Mouse (Mus musculus): ENCODE results near the gene Cbx7. TPM values are rescaled to one million over a fixed set of nuclear protein-coding genes. Genes with fewer than 3 reads are reported as not detected.
A peak's percentile ranks its signal among the peaks of the same experiment; 100 is the strongest.
"Not testable (repeated sequence)": the region's sequence is repeated elsewhere in the genome, so short reads cannot be mapped to it uniquely, and the experiment has no call there.

Cbx7 gene
- polyA plus RNA-seq, 1 experiment from 2014 or later: 1.1 TPM

DNA sequence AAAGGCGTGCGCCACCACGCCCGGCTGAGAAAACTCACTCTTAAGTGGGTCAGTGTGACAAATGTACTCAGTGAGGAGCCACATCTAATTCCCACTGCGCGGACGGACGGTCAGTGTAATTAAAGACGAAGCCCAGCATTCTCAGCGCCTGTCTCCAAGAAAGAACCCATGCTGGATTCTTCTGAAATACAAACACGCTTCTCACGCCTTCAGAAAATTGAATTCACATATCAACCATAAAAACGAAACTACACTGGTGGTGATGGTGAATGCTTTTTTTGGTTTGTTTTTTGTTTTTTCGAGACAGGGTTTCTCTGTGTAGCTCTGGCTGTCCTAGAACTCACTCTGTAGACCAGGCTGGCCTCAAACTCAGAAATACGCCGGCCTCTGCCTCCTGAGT is 31.0 kb downstream of the Cbx7 start:
- WGBS (ENCODE audit: insufficient replicate concordance): 81% methylated on average over 16 of the region's 16 CpGs
- no peak for ATAC-seq (replicated peaks; ENCODE audit: insufficient number of reproducible peaks, low FRiP score, low TSS enrichment)
- Histone ChIP-seq H3K27me3 (ENCODE audit: control insufficient read depth, insufficient read depth, low read length) (peaks cover 14% of the 10 kb centered on the region), H3K4me1 (ENCODE audit: control insufficient read depth, insufficient read depth, low read length) (no peaks in the 10 kb centered on the region), H3K9ac (ENCODE audit: low read depth, low read length) (no peak overlapping the region), H3K4me2 (no peak overlapping the region), H3K9me3 (replicated peaks; ENCODE audit: control insufficient read depth, low read length) (no peaks in the 10 kb centered on the region), H3K4me3 (ENCODE audit: low read depth, low read length) (no peak overlapping the region), H3K27ac (ENCODE audit: low read depth, low read length) (no peak overlapping the region), H3K36me3 (ENCODE audit: control insufficient read depth, insufficient read depth, low read length) (no peaks in the 10 kb centered on the region)

DNA sequence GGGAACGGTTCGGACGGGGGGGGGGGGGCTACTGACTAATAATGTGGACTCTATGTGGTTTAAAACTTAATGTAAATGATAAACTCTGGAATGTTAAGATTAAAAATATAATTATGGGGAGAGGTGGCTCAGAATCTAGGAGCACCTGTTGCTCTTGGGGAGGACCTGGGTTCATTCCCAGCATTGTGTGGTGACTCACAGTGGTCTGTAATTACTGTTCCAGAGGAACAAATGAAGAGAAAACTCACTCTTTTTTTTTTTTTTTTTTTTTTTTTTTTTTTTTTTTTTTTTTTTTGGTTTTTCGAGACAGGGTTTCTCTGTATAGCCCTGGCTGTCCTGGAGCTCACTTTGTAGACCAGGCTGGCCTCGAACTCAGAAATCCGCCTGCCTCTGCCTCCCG is 31.4 kb downstream of the Cbx7 start:
- not testable (repeated sequence) for H3K9ac ChIP-seq (ENCODE audit: low read depth, low read length); H3K4me2 ChIP-seq; H3K27ac ChIP-seq (ENCODE audit: low read depth, low read length); H3K4me1 ChIP-seq (ENCODE audit: control insufficient read depth, insufficient read depth, low read length); ATAC-seq (replicated peaks; ENCODE audit: insufficient number of reproducible peaks, low FRiP score, low TSS enrichment); H3K4me3 ChIP-seq (ENCODE audit: low read depth, low read length); H3K9me3 ChIP-seq (replicated peaks; ENCODE audit: control insufficient read depth, low read length); H3K36me3 ChIP-seq (ENCODE audit: control insufficient read depth, insufficient read depth, low read length)
- H3K27me3 ChIP-seq (ENCODE audit: control insufficient read depth, insufficient read depth, low read length): peaks cover 14% of the 10 kb centered on the region
- 78% methylated on average over 5 of the region's 7 CpGs for WGBS (ENCODE audit: insufficient replicate concordance)

DNA sequence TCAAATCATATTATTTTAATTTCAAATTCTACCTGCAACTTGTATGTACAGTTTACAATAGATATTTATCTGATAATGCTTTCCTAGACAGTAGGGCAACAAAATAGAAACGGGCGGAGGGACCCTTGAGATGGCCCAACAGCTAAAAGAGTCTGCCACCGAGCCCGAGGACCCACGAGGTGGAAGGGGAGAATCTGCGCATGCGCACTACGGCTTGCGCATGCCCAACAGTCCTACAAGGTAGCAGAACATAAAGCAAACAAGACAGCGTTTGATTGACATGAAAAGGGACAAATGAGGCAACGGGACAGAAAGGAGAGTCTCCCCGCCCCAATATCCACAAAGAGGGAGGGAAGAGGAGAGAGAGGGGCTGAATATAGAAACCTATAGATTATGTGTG is 31.9 kb downstream of the Cbx7 start:
- H3K27ac ChIP-seq (ENCODE audit: low read depth, low read length): no peak overlapping the region
- H3K27me3 ChIP-seq (ENCODE audit: control insufficient read depth, insufficient read depth, low read length): peaks cover 17% of the 10 kb centered on the region
- ATAC-seq (replicated peaks; ENCODE audit: insufficient number of reproducible peaks, low FRiP score, low TSS enrichment): no peak
- no peaks in the 10 kb centered on the region for H3K4me1 ChIP-seq (ENCODE audit: control insufficient read depth, insufficient read depth, low read length)
- no peak overlapping the region for H3K4me3 ChIP-seq (ENCODE audit: low read depth, low read length)
- no peak overlapping the region for H3K4me2 ChIP-seq
- H3K9me3 ChIP-seq (replicated peaks; ENCODE audit: control insufficient read depth, low read length): no peaks in the 10 kb centered on the region
- WGBS (ENCODE audit: insufficient replicate concordance): 86% methylated on average over 12 of the region's 12 CpGs
- no peaks in the 10 kb centered on the region for H3K36me3 ChIP-seq (ENCODE audit: control insufficient read depth, insufficient read depth, low read length)
- H3K9ac ChIP-seq (ENCODE audit: low read depth, low read length): no peak overlapping the region

DNA sequence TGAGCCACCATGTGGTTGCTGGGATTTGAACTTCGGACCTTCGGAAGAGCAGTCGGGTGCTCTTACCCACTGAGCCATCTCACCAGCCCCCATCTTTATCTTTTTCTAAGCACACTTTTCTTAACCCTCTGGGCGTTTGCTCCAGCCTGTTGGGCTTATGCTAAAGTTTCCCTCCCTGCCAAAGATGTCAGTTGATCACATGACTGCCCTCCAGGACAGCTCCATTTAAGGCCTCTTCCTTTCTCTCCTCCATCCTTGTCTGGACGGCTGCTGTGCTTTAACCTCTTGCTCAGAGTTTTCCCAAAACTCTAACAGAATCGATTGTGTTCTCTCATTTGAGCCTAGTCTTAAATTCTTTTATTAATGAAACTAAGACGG is 34.6 kb downstream of the Cbx7 start:
- Histone ChIP-seq H3K4me2 (no peak overlapping the region), H3K4me3 (ENCODE audit: low read depth, low read length) (no peak overlapping the region), H3K9ac (ENCODE audit: low read depth, low read length) (no peak overlapping the region), H3K4me1 (ENCODE audit: control insufficient read depth, insufficient read depth, low read length) (0 out of 2 replicates have a peak, but pooled peaks cover 2% of the 10 kb centered on the region), H3K9me3 (replicated peaks; ENCODE audit: control insufficient read depth, low read length) (no peaks in the 10 kb centered on the region), H3K27me3 (ENCODE audit: control insufficient read depth, insufficient read depth, low read length) (peaks cover 43% of the 10 kb centered on the region), H3K36me3 (ENCODE audit: control insufficient read depth, insufficient read depth, low read length) (no peaks in the 10 kb centered on the region), H3K27ac (ENCODE audit: low read depth, low read length) (no peak overlapping the region)
- no peak for ATAC-seq (replicated peaks; ENCODE audit: insufficient number of reproducible peaks, low FRiP score, low TSS enrichment)
- 60% methylated on average over 7 of the region's 7 CpGs for WGBS (ENCODE audit: insufficient replicate concordance)

DNA sequence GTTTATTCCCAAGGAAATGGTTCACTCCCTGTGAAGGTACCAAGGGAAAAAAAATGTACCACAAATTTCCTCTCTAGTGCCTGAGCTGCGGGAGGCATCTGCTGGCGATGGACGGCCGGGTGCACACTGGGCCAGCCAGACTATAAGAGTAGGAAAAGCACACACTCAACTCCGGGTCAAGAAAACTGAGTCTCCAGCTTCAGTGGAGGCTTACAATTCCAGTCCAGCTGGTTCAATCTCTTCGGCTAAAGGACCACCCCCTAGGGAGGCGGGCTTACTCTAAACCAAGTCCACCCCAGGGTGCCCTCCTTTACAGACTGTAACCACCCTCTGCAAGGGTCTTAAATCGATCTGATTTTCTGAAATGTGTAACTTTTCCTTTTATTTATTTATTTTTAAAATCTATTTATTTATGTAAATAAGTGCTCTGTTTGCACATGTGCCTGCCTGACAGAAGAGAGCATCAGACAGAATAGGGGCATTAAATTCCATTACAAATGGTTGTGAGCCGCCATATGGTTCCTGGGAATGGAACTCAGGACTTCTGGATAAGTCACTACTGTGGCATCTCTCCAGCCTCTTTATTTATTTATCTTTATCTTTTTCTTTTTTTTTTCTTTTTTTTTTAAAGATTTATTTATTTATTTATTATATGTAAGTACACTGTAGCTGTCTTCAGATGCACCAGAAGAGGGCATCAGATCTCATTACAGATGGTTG is 35.1 kb downstream of the Cbx7 start:
- WGBS (ENCODE audit: insufficient replicate concordance): 37% methylated on average over 9 of the region's 9 CpGs
- Histone ChIP-seq H3K4me3 (ENCODE audit: low read depth, low read length) (no peak overlapping the region), H3K9ac (ENCODE audit: low read depth, low read length) (no peak overlapping the region), H3K4me1 (ENCODE audit: control insufficient read depth, insufficient read depth, low read length) (0 out of 2 replicates have a peak, but pooled peaks cover 2% of the 10 kb centered on the region), H3K27ac (ENCODE audit: low read depth, low read length) (no peak overlapping the region), H3K9me3 (replicated peaks; ENCODE audit: control insufficient read depth, low read length) (no peaks in the 10 kb centered on the region), H3K4me2 (no peak overlapping the region), H3K36me3 (ENCODE audit: control insufficient read depth, insufficient read depth, low read length) (no peaks in the 10 kb centered on the region), H3K27me3 (ENCODE audit: control insufficient read depth, insufficient read depth, low read length) (peaks cover 46% of the 10 kb centered on the region)
- no peak for ATAC-seq (replicated peaks; ENCODE audit: insufficient number of reproducible peaks, low FRiP score, low TSS enrichment)

DNA sequence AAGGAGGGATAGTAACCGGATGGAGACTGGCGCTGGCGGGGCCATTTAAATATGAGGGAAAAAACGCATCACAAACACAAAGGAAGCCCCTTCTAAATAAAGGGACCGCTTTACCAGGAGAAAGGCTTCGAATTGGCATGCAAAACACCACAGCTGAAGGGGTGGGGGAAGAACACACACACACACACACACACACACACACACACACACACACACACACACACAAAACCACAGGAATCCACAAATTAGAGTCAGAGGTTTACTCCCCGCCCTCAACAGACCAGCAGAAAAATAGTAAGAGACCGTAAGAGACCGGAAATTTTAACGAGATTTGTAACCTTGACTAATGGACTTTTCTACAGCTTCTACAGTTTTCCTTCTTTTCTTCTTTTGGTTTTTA is 36.1 kb downstream of the Cbx7 start:
- Histone ChIP-seq H3K9me3 (replicated peaks; ENCODE audit: control insufficient read depth, low read length) (no peaks in the 10 kb centered on the region), H3K4me3 (ENCODE audit: low read depth, low read length) (no peak overlapping the region), H3K27ac (ENCODE audit: low read depth, low read length) (no peak overlapping the region), H3K36me3 (ENCODE audit: control insufficient read depth, insufficient read depth, low read length) (no peaks in the 10 kb centered on the region), H3K9ac (ENCODE audit: low read depth, low read length) (no peak overlapping the region), H3K4me2 (no peak overlapping the region), H3K4me1 (ENCODE audit: control insufficient read depth, insufficient read depth, low read length) (0 out of 2 replicates have a peak, but pooled peaks cover 2% of the 10 kb centered on the region), H3K27me3 (ENCODE audit: control insufficient read depth, insufficient read depth, low read length) (peaks cover 53% of the 10 kb centered on the region)
- ATAC-seq (replicated peaks; ENCODE audit: insufficient number of reproducible peaks, low FRiP score, low TSS enrichment): no peak
- WGBS (ENCODE audit: insufficient replicate concordance): 9% methylated on average over 10 of the region's 10 CpGs

DNA sequence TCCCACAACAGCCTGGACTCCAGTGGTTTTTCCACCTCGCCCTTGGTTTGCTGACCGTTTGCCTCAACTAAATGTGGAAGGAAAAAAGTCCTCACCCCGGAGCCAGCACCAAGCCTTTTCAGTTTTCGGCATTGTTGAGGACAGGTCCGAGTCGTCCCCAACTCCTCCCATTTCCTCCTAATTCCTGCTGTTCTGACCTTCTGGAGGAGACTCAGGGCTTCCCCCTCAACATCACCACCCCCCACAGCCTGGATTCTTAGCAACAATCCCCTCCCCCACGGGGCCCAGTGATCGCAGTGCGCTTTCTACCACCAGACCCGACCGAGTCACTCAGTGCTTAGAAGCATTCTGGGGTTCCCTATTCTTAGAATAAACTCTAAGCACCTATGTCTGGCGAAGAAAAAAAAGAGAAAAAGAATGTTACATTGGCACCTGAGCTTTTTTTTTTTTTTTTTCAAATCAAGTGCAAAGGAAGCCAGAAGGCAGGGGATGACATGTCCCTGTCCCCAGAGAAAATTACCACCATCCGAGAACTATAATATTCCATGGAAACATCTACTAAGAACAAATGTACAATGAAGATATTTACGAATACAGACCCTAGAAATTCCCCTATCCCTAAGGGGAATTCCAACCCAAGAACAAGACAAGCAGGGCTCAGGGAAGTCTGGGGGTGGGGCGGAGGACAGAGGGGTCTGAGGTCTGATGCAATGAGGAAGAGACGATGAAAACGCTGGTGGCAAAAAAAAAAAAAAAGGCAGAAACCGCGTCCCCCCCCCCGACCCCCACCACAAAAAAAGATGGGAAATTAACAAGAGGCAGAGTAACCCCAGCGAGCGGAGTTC is 37.0 kb downstream of the Cbx7 start:
- H3K4me3 ChIP-seq (ENCODE audit: low read depth, low read length): peak overlapping the region; percentile 15; the same call in 1 of the 2 replicates
- peaks cover 56% of the 10 kb centered on the region for H3K27me3 ChIP-seq (ENCODE audit: control insufficient read depth, insufficient read depth, low read length)
- H3K36me3 ChIP-seq (ENCODE audit: control insufficient read depth, insufficient read depth, low read length): no peaks in the 10 kb centered on the region
- H3K9me3 ChIP-seq (replicated peaks; ENCODE audit: control insufficient read depth, low read length): no peaks in the 10 kb centered on the region
- no peak overlapping the region for H3K9ac ChIP-seq (ENCODE audit: low read depth, low read length)
- 0 out of 2 replicates have a peak, but pooled peaks cover 2% of the 10 kb centered on the region for H3K4me1 ChIP-seq (ENCODE audit: control insufficient read depth, insufficient read depth, low read length)
- peak overlapping the region; percentile 41 for H3K4me2 ChIP-seq
- no peak overlapping the region for H3K27ac ChIP-seq (ENCODE audit: low read depth, low read length)
- ATAC-seq (replicated peaks; ENCODE audit: insufficient number of reproducible peaks, low FRiP score, low TSS enrichment): no peak
- 3% methylated on average over 22 of the region's 22 CpGs for WGBS (ENCODE audit: insufficient replicate concordance)

DNA sequence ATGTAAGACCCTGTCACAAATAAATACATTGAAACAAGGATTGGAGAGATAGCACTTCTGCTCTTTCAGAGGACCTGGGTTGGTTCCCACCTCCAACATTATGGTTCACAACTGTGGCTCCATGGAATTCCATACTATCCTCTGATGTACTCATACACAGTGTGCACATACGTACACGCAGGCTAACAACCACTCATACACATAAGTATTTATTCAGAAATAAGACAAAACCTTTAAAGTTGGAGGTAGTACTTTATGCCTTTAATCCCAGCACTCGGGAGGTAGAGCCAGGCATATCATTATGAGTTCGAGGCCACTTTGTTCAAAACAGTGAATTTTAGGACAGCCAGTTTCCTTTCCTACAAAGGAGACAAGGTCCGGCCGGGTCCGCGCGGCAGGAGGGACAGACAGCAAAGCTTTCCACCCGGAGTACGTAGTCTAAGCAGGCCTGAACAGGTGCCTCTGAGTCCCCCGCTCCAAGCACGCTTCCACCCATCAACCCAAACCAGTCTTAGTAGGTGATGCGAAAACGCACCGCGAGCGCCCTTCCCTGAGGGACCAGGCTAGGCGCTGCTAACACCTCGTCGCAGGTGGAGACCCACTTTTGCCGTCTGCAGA is 37.8 kb downstream of the Cbx7 start:
- H3K9me3 ChIP-seq (replicated peaks; ENCODE audit: control insufficient read depth, low read length): no peaks in the 10 kb centered on the region
- ATAC-seq (replicated peaks; ENCODE audit: insufficient number of reproducible peaks, low FRiP score, low TSS enrichment): no peak
- no peak overlapping the region for H3K9ac ChIP-seq (ENCODE audit: low read depth, low read length)
- H3K4me3 ChIP-seq (ENCODE audit: low read depth, low read length): peak overlapping the region; percentile 65
- H3K4me1 ChIP-seq (ENCODE audit: control insufficient read depth, insufficient read depth, low read length): peaks cover 2% of the 10 kb centered on the region; the same call in 1 of the 2 replicates
- no peak overlapping the region for H3K27ac ChIP-seq (ENCODE audit: low read depth, low read length)
- peaks cover 56% of the 10 kb centered on the region for H3K27me3 ChIP-seq (ENCODE audit: control insufficient read depth, insufficient read depth, low read length)
- WGBS (ENCODE audit: insufficient replicate concordance): 4% methylated on average over 22 of the region's 22 CpGs
- peak overlapping the region; percentile 95 for H3K4me2 ChIP-seq
- H3K36me3 ChIP-seq (ENCODE audit: control insufficient read depth, insufficient read depth, low read length): no peaks in the 10 kb centered on the region
